Mouse (Mus musculus) olfactory bulb, adult 2 months (tissue): ENCODE data around the gene Kif3c.

ENCODE experiments used
- CTCF ChIP-seq: fragments of 200-500 bp; IDR thresholded peaks from 2 replicates; pipeline ENCODE4 v1.5.1; 2012; ENCODE audit warnings: low read depth, mild to moderate bottlenecking, low read length, moderate library complexity; ENCODE audit not compliant: insufficient read depth
- POLR2A ChIP-seq: fragments of 200-500 bp; IDR thresholded peaks from 2 replicates; pipeline ENCODE4 v1.6.1; 2012; ENCODE audit warnings: mild to moderate bottlenecking, low read depth, low read length, moderate library complexity; ENCODE audit not compliant: insufficient read depth

DNA sequence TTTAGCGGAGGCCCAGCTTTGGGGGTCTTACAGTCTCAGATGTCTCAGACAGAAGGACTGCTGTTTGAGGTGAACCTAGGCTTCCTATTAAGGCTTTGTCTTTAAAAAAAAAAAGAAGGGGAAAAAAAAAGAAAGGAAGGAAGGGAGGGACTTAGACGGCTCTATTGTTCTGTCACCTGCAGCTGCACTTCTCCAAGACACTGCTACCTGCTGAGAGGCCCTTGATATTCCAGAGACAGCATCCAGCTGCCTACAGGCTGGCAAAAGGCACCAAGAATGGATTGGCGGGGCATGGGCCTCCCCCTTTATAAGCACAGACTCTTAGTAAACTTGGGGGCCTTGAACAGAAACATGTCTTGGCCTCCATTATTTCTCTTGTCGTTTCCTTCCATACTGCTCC lies 50.0 kb downstream of the Kif3c start:
- TF ChIP-seq CTCF, result no peak
- TF ChIP-seq POLR2A, result no peak
